Mouse (Mus musculus): Measurements from ENCODE around the gene Tmem184a. TPM values are rescaled to one million over a fixed set of nuclear protein-coding genes. Genes with fewer than 3 reads are reported as not detected.

Gene Tmem184a
- polyA plus RNA-seq, 1 experiment = 0.13 TPM

GRCm38 (mm10) chr5:139804107-139804551 is 15.6 kb downstream of the Tmem184a start:
- H3K36me3 ChIP-seq (ENCODE audit: control insufficient read depth, insufficient read depth) = peaks cover 28% of the 10 kb centered on the region
- no peaks in the 10 kb centered on the region for H3K27me3 ChIP-seq (ENCODE audit: control insufficient read depth, insufficient read depth, insufficient read length)
- H3K79me2 ChIP-seq (ENCODE audit: control insufficient read depth, insufficient read depth) = no peaks in the 10 kb centered on the region
- no peak overlapping the region for H3ac ChIP-seq (ENCODE audit: control insufficient read depth, insufficient read length, low read depth)
- H3K79me3 ChIP-seq (ENCODE audit: low read depth) = no peaks in the 10 kb centered on the region
- TF ChIP-seq CTCF (IDR thresholded peaks at IDR 0.05; ENCODE audit: control insufficient read depth, insufficient read depth, insufficient read length) = no peak
- TF ChIP-seq CEBPB (IDR thresholded peaks at IDR 0.05; ENCODE audit: low read depth) = no peak
- TF ChIP-seq MYOD1 (IDR thresholded peaks at IDR 0.05; ENCODE audit: control insufficient read depth, insufficient read length, low read depth) = no peak
- TF ChIP-seq USF1 (IDR thresholded peaks at IDR 0.05; ENCODE audit: low read depth) = no peak
- TF ChIP-seq FOSL1 (IDR thresholded peaks at IDR 0.05; ENCODE audit: insufficient read depth, low read length, poor library complexity, severe bottlenecking) = no peak
- TF ChIP-seq MYOG (IDR thresholded peaks at IDR 0.05; ENCODE audit: control insufficient read depth, extremely low read depth, insufficient read length) = no peak
- TF ChIP-seq MAX (IDR thresholded peaks at IDR 0.05) = no peak
- no peak overlapping the region for H3K4me3 ChIP-seq (ENCODE audit: insufficient read depth, poor library complexity, severe bottlenecking)

GRCm38 (mm10) chr5:139803601-139804102 is 16.1 kb downstream of the Tmem184a start:
- no peak overlapping the region for H3K4me3 ChIP-seq (ENCODE audit: insufficient read depth, poor library complexity, severe bottlenecking)
- H3K79me2 ChIP-seq (ENCODE audit: control insufficient read depth, insufficient read depth) = peaks cover 4% of the 10 kb centered on the region
- no peaks in the 10 kb centered on the region for H3K27me3 ChIP-seq (ENCODE audit: control insufficient read depth, insufficient read depth, insufficient read length)
- TF ChIP-seq MYOD1 (IDR thresholded peaks at IDR 0.05; ENCODE audit: control insufficient read depth, insufficient read length, low read depth) = no peak
- no peak for TF ChIP-seq CEBPB (IDR thresholded peaks at IDR 0.05; ENCODE audit: low read depth)
- no peak for TF ChIP-seq USF1 (IDR thresholded peaks at IDR 0.05; ENCODE audit: low read depth)
- TF ChIP-seq FOSL1 (IDR thresholded peaks at IDR 0.05; ENCODE audit: insufficient read depth, low read length, poor library complexity, severe bottlenecking) = no peak
- TF ChIP-seq CTCF (IDR thresholded peaks at IDR 0.05; ENCODE audit: control insufficient read depth, insufficient read depth, insufficient read length) = no peak
- no peak for TF ChIP-seq MYOG (IDR thresholded peaks at IDR 0.05; ENCODE audit: control insufficient read depth, extremely low read depth, insufficient read length)
- TF ChIP-seq MAX (IDR thresholded peaks at IDR 0.05) = no peak
- peaks cover 2% of the 10 kb centered on the region for H3K79me3 ChIP-seq (ENCODE audit: low read depth)
- H3ac ChIP-seq (ENCODE audit: control insufficient read depth, insufficient read length, low read depth) = no peak overlapping the region
- peaks cover 28% of the 10 kb centered on the region for H3K36me3 ChIP-seq (ENCODE audit: control insufficient read depth, insufficient read depth)

GRCm38 (mm10) chr5:139803165-139803564 is 16.6 kb downstream of the Tmem184a start:
- TF ChIP-seq MYOG (IDR thresholded peaks at IDR 0.05; ENCODE audit: control insufficient read depth, extremely low read depth, insufficient read length) (no peak), FOSL1 (IDR thresholded peaks at IDR 0.05; ENCODE audit: insufficient read depth, low read length, poor library complexity, severe bottlenecking) (no peak)
- Histone ChIP-seq H3K27me3 (ENCODE audit: control insufficient read depth, insufficient read depth, insufficient read length) (no peaks in the 10 kb centered on the region), H3ac (ENCODE audit: control insufficient read depth, insufficient read length, low read depth) (no peak overlapping the region)

GRCm38 (mm10) chr5:139801880-139802279 is 17.8 kb downstream of the Tmem184a start:
- Histone ChIP-seq H3K79me2 (ENCODE audit: control insufficient read depth, insufficient read depth) (peaks cover 20% of the 10 kb centered on the region), H3K79me3 (ENCODE audit: low read depth) (peaks cover 12% of the 10 kb centered on the region), H3K4me3 (ENCODE audit: insufficient read depth, poor library complexity, severe bottlenecking) (no peak overlapping the region), H3ac (ENCODE audit: control insufficient read depth, insufficient read length, low read depth) (no peak overlapping the region), H3K27me3 (ENCODE audit: control insufficient read depth, insufficient read depth, insufficient read length) (no peaks in the 10 kb centered on the region), H3K36me3 (ENCODE audit: control insufficient read depth, insufficient read depth) (peaks cover 28% of the 10 kb centered on the region)
- no peak for TF ChIP-seq MAX (IDR thresholded peaks at IDR 0.05)
- TF ChIP-seq FOSL1 (IDR thresholded peaks at IDR 0.05; ENCODE audit: insufficient read depth, low read length, poor library complexity, severe bottlenecking) = no peak
- no peak for TF ChIP-seq USF1 (IDR thresholded peaks at IDR 0.05; ENCODE audit: low read depth)
- TF ChIP-seq CEBPB (IDR thresholded peaks at IDR 0.05; ENCODE audit: low read depth) = no peak
- TF ChIP-seq MYOD1 (IDR thresholded peaks at IDR 0.05; ENCODE audit: control insufficient read depth, insufficient read length, low read depth) = no peak
- TF ChIP-seq CTCF (IDR thresholded peaks at IDR 0.05; ENCODE audit: control insufficient read depth, insufficient read depth, insufficient read length) = no peak
- TF ChIP-seq MYOG (IDR thresholded peaks at IDR 0.05; ENCODE audit: control insufficient read depth, extremely low read depth, insufficient read length) = no peak

More at GRCm38 (mm10) chr5:139803165-139803564, 16.6 kb downstream of the Tmem184a start:
- Histone ChIP-seq H3K36me3 (ENCODE audit: control insufficient read depth, insufficient read depth) (peaks cover 28% of the 10 kb centered on the region), H3K4me3 (ENCODE audit: insufficient read depth, poor library complexity, severe bottlenecking) (no peak overlapping the region), H3K79me3 (ENCODE audit: low read depth) (peaks cover 6% of the 10 kb centered on the region), H3K79me2 (ENCODE audit: control insufficient read depth, insufficient read depth) (peaks cover 9% of the 10 kb centered on the region)

GRCm38 (mm10) chr5:139801231-139801630 is 18.5 kb downstream of the Tmem184a start:
- TF ChIP-seq CTCF (IDR thresholded peaks at IDR 0.05; ENCODE audit: control insufficient read depth, insufficient read depth, insufficient read length) = no peak
- TF ChIP-seq MAX (IDR thresholded peaks at IDR 0.05) = no peak
- no peak for TF ChIP-seq MYOG (IDR thresholded peaks at IDR 0.05; ENCODE audit: control insufficient read depth, extremely low read depth, insufficient read length)
- no peak for TF ChIP-seq USF1 (IDR thresholded peaks at IDR 0.05; ENCODE audit: low read depth)
- no peak for TF ChIP-seq MYOD1 (IDR thresholded peaks at IDR 0.05; ENCODE audit: control insufficient read depth, insufficient read length, low read depth)
- no peak for TF ChIP-seq FOSL1 (IDR thresholded peaks at IDR 0.05; ENCODE audit: insufficient read depth, low read length, poor library complexity, severe bottlenecking)
- no peak for TF ChIP-seq CEBPB (IDR thresholded peaks at IDR 0.05; ENCODE audit: low read depth)
- H3K36me3 ChIP-seq (ENCODE audit: control insufficient read depth, insufficient read depth) = peaks cover 28% of the 10 kb centered on the region
- no peak overlapping the region for H3ac ChIP-seq (ENCODE audit: control insufficient read depth, insufficient read length, low read depth)
- H3K4me3 ChIP-seq (ENCODE audit: insufficient read depth, poor library complexity, severe bottlenecking) = no peak overlapping the region
- peaks cover 25% of the 10 kb centered on the region for H3K79me2 ChIP-seq (ENCODE audit: control insufficient read depth, insufficient read depth)
- H3K27me3 ChIP-seq (ENCODE audit: control insufficient read depth, insufficient read depth, insufficient read length) = no peaks in the 10 kb centered on the region
- peaks cover 15% of the 10 kb centered on the region for H3K79me3 ChIP-seq (ENCODE audit: low read depth)

Data from C2C12 (cell line).